Mouse (Mus musculus): Measurements from ENCODE around the gene BC051019. TPM values are rescaled to one million over a fixed set of nuclear protein-coding genes. Genes with fewer than 3 reads are reported as not detected.
A peak's percentile ranks its signal among the peaks of the same experiment; 100 is the strongest.

Gene BC051019
- polyA plus RNA-seq, 1 experiment from 2014 or later: not detected

GRCm38 (mm10) chr7:109719286-109719685 lies 4.4 kb downstream of the BC051019 start:
- ATAC-seq: no peak
- no peaks in the 10 kb centered on the region for H3K4me1 ChIP-seq (ENCODE audit: control insufficient read depth, insufficient read depth, low read length)
- no peaks in the 10 kb centered on the region; the same call in 1 of the 2 replicates for H3K9me3 ChIP-seq (ENCODE audit: control insufficient read depth, low read length)
- H3K36me3 ChIP-seq (ENCODE audit: control insufficient read depth, insufficient read depth, low read length): no peaks in the 10 kb centered on the region
- no peak overlapping the region for H3K27ac ChIP-seq (ENCODE audit: low read length)
- H3K9ac ChIP-seq (ENCODE audit: low read depth, low read length): no peak overlapping the region
- no peaks in the 10 kb centered on the region for H3K27me3 ChIP-seq (replicated peaks; ENCODE audit: control insufficient read depth, insufficient read depth, low read length)
- WGBS: 65% methylated on average over 9 of the region's 9 CpGs
- H3K4me2 ChIP-seq (ENCODE audit: low read depth, low read length): no peak overlapping the region
- no peak overlapping the region for H3K4me3 ChIP-seq (ENCODE audit: low read length)

- no peaks in the 10 kb centered on the region for H3K9me3 ChIP-seq (ENCODE audit: control insufficient read depth, low read length)
- no peak overlapping the region for H3K9ac ChIP-seq (ENCODE audit: low read depth, low read length)
- H3K27ac ChIP-seq (ENCODE audit: low read length): no peak overlapping the region
- no peak for ATAC-seq
- 81% methylated on average over 2 of the region's 2 CpGs for WGBS
- H3K27me3 ChIP-seq (replicated peaks; ENCODE audit: control insufficient read depth, insufficient read depth, low read length): no peaks in the 10 kb centered on the region
- H3K4me1 ChIP-seq (ENCODE audit: control insufficient read depth, insufficient read depth, low read length): no peaks in the 10 kb centered on the region
- H3K4me2 ChIP-seq (ENCODE audit: low read depth, low read length): no peak overlapping the region
- H3K4me3 ChIP-seq (ENCODE audit: low read length): no peak overlapping the region
- peaks cover 6% of the 10 kb centered on the region; the same call in 1 of the 2 replicates for H3K36me3 ChIP-seq (ENCODE audit: control insufficient read depth, insufficient read depth, low read length)
Observed at GRCm38 (mm10) chr7:109713434-109713982, 10.1 kb downstream of the BC051019 start.

- no peaks in the 10 kb centered on the region for H3K4me1 ChIP-seq (ENCODE audit: control insufficient read depth, insufficient read depth, low read length)
- H3K27me3 ChIP-seq (replicated peaks; ENCODE audit: control insufficient read depth, insufficient read depth, low read length): no peaks in the 10 kb centered on the region
- H3K4me2 ChIP-seq (ENCODE audit: low read depth, low read length): no peak overlapping the region
- 91% methylated on average over 7 of the region's 7 CpGs for WGBS
- no peak overlapping the region for H3K27ac ChIP-seq (ENCODE audit: low read length)
- no peak for ATAC-seq
- peaks cover 6% of the 10 kb centered on the region; the same call in 1 of the 2 replicates for H3K36me3 ChIP-seq (ENCODE audit: control insufficient read depth, insufficient read depth, low read length)
- H3K9ac ChIP-seq (ENCODE audit: low read depth, low read length): no peak overlapping the region
- no peak overlapping the region for H3K4me3 ChIP-seq (ENCODE audit: low read length)
- no peaks in the 10 kb centered on the region for H3K9me3 ChIP-seq (ENCODE audit: control insufficient read depth, low read length)
Observed at GRCm38 (mm10) chr7:109712198-109712597, 11.5 kb downstream of the BC051019 start.

GRCm38 (mm10) chr7:109710069-109710468 lies 13.6 kb downstream of the BC051019 start:
- no peak overlapping the region for H3K27ac ChIP-seq (ENCODE audit: low read length)
- WGBS: 58% methylated on average over 1 of the region's 1 CpGs
- peaks cover 6% of the 10 kb centered on the region; the same call in 1 of the 2 replicates for H3K36me3 ChIP-seq (ENCODE audit: control insufficient read depth, insufficient read depth, low read length)
- no peaks in the 10 kb centered on the region for H3K9me3 ChIP-seq (ENCODE audit: control insufficient read depth, low read length)
- no peak overlapping the region for H3K9ac ChIP-seq (ENCODE audit: low read depth, low read length)
- ATAC-seq: no peak
- H3K27me3 ChIP-seq (replicated peaks; ENCODE audit: control insufficient read depth, insufficient read depth, low read length): no peaks in the 10 kb centered on the region
- H3K4me2 ChIP-seq (ENCODE audit: low read depth, low read length): no peak overlapping the region
- no peak overlapping the region for H3K4me3 ChIP-seq (ENCODE audit: low read length)
- 0 out of 2 replicates have a peak, but pooled peaks cover 2% of the 10 kb centered on the region for H3K4me1 ChIP-seq (ENCODE audit: control insufficient read depth, insufficient read depth, low read length)

GRCm38 (mm10) chr7:109708961-109709382 lies 14.7 kb downstream of the BC051019 start:
- Histone ChIP-seq H3K4me3 (ENCODE audit: low read length) (no peak overlapping the region), H3K27ac (ENCODE audit: low read length) (peak overlapping the region; percentile 68; the same call in 1 of the 2 replicates), H3K4me2 (ENCODE audit: low read depth, low read length) (no peak overlapping the region), H3K27me3 (replicated peaks; ENCODE audit: control insufficient read depth, insufficient read depth, low read length) (no peaks in the 10 kb centered on the region), H3K4me1 (ENCODE audit: control insufficient read depth, insufficient read depth, low read length) (0 out of 2 replicates have a peak, but pooled peaks cover 6% of the 10 kb centered on the region), H3K36me3 (ENCODE audit: control insufficient read depth, insufficient read depth, low read length) (peaks cover 6% of the 10 kb centered on the region; the same call in 1 of the 2 replicates), H3K9ac (ENCODE audit: low read depth, low read length) (no peak overlapping the region), H3K9me3 (ENCODE audit: control insufficient read depth, low read length) (no peaks in the 10 kb centered on the region)
- peak; percentile 74 for ATAC-seq
- WGBS: 29% methylated on average over 3 of the region's 3 CpGs

- Histone ChIP-seq H3K4me1 (ENCODE audit: control insufficient read depth, insufficient read depth, low read length) (0 out of 2 replicates have a peak, but pooled peaks cover 9% of the 10 kb centered on the region), H3K9me3 (ENCODE audit: control insufficient read depth, low read length) (no peaks in the 10 kb centered on the region), H3K27ac (ENCODE audit: low read length) (no peak overlapping the region), H3K36me3 (ENCODE audit: control insufficient read depth, insufficient read depth, low read length) (peaks cover 5% of the 10 kb centered on the region; the same call in 1 of the 2 replicates), H3K4me2 (ENCODE audit: low read depth, low read length) (no peak overlapping the region), H3K27me3 (replicated peaks; ENCODE audit: control insufficient read depth, insufficient read depth, low read length) (no peaks in the 10 kb centered on the region), H3K4me3 (ENCODE audit: low read length) (no peak overlapping the region), H3K9ac (ENCODE audit: low read depth, low read length) (no peak overlapping the region)
- WGBS: 39% methylated on average over 4 of the region's 4 CpGs
- ATAC-seq: no peak
Observed at GRCm38 (mm10) chr7:109707023-109707785, 16.4 kb downstream of the BC051019 start.

GRCm38 (mm10) chr7:109704461-109704860 lies 19.2 kb downstream of the BC051019 start:
- no peaks in the 10 kb centered on the region for H3K9me3 ChIP-seq (ENCODE audit: control insufficient read depth, low read length)
- H3K27me3 ChIP-seq (replicated peaks; ENCODE audit: control insufficient read depth, insufficient read depth, low read length): no peaks in the 10 kb centered on the region
- peak overlapping the region; percentile 81; the same call in 1 of the 2 replicates for H3K9ac ChIP-seq (ENCODE audit: low read depth, low read length)
- no peak overlapping the region for H3K27ac ChIP-seq (ENCODE audit: low read length)
- peak overlapping the region; percentile 69 for H3K4me2 ChIP-seq (ENCODE audit: low read depth, low read length)
- H3K36me3 ChIP-seq (ENCODE audit: control insufficient read depth, insufficient read depth, low read length): no peaks in the 10 kb centered on the region
- H3K4me1 ChIP-seq (ENCODE audit: control insufficient read depth, insufficient read depth, low read length): 0 out of 2 replicates have a peak, but pooled peaks cover 9% of the 10 kb centered on the region
- ATAC-seq: no peak
- WGBS: 51% methylated on average over 3 of the region's 3 CpGs
- H3K4me3 ChIP-seq (ENCODE audit: low read length): peak overlapping the region; percentile 74

- 2% methylated on average over 17 of the region's 17 CpGs for WGBS
- H3K9ac ChIP-seq (ENCODE audit: low read depth, low read length): peak overlapping the region; percentile 81
- H3K4me1 ChIP-seq (ENCODE audit: control insufficient read depth, insufficient read depth, low read length): 0 out of 2 replicates have a peak, but pooled peaks cover 9% of the 10 kb centered on the region
- peak overlapping the region; percentile 78 for H3K27ac ChIP-seq (ENCODE audit: low read length)
- H3K4me3 ChIP-seq (ENCODE audit: low read length): peak overlapping the region; percentile 74
- ATAC-seq: no peak
- no peaks in the 10 kb centered on the region for H3K9me3 ChIP-seq (ENCODE audit: control insufficient read depth, low read length)
- H3K4me2 ChIP-seq (ENCODE audit: low read depth, low read length): peak overlapping the region; percentile 69
- no peaks in the 10 kb centered on the region for H3K36me3 ChIP-seq (ENCODE audit: control insufficient read depth, insufficient read depth, low read length)
- no peaks in the 10 kb centered on the region for H3K27me3 ChIP-seq (replicated peaks; ENCODE audit: control insufficient read depth, insufficient read depth, low read length)
Observed at GRCm38 (mm10) chr7:109704016-109704377, 19.7 kb downstream of the BC051019 start.

- Histone ChIP-seq H3K36me3 (ENCODE audit: control insufficient read depth, insufficient read depth, low read length) (no peaks in the 10 kb centered on the region), H3K4me3 (ENCODE audit: low read length) (peak within 1 kb of the TSS; percentile 74), H3K27ac (ENCODE audit: low read length) (peak within 1 kb of the TSS; percentile 78), H3K4me2 (ENCODE audit: low read depth, low read length) (peak within 1 kb of the TSS; percentile 69), H3K9me3 (ENCODE audit: control insufficient read depth, low read length) (no peaks in the 10 kb centered on the region), H3K9ac (ENCODE audit: low read depth, low read length) (peak within 1 kb of the TSS; percentile 81), H3K27me3 (replicated peaks; ENCODE audit: control insufficient read depth, insufficient read depth, low read length) (no peaks in the 10 kb centered on the region), H3K4me1 (ENCODE audit: control insufficient read depth, insufficient read depth, low read length) (0 out of 2 replicates have a peak, but pooled peaks cover 9% of the 10 kb centered on the region)
- peak; percentile 97 for ATAC-seq
- WGBS: under 1% methylated on average over 61 of the region's 61 CpGs
Observed at GRCm38 (mm10) chr7:109703190-109704015, 20.2 kb downstream of the BC051019 start, which contains the start of the genes St5 and Akip1. TSS of gene St5 (minus strand) at chr7:109703605. TSS of gene Akip1 (plus strand) at chr7:109703690.

Measured in intestine, embryonic 16.5 days (tissue).